ENCODE assay signal across 10 mouse cellular contexts in genomic region chr3:41239801-41240200, GRCm38 (mm10).
"Had no signal": no experiment of that assay in that cellular context is flagged by ENCODE, and none has a peak within 500 bp of the region (broad histone marks: within the 10 kb centered on the region; RNA-seq: fewer than 3 reads in every experiment).

No protein-coding gene starts in this region.

- H3K27me3 ChIP-seq: limb, embryonic 13.5 days; midbrain, embryonic 15.5 days; neural tube, embryonic 12.5 days; stomach, embryonic 15.5 days had no signal

- H3K4me3 ChIP-seq: limb, embryonic 13.5 days; midbrain, embryonic 15.5 days; neural tube, embryonic 12.5 days; stomach, embryonic 15.5 days had no signal

- H3K36me3 ChIP-seq: limb, embryonic 13.5 days; midbrain, embryonic 15.5 days; neural tube, embryonic 12.5 days; stomach, embryonic 15.5 days had no signal

- H3K9ac ChIP-seq: limb, embryonic 13.5 days; liver, embryonic 14.5 days; midbrain, embryonic 15.5 days; neural tube, embryonic 12.5 days; stomach, embryonic 15.5 days had no signal

- H3K4me1 ChIP-seq: neural tube, embryonic 12.5 days; stomach, embryonic 15.5 days had no signal

- H3K9me3 ChIP-seq: limb, embryonic 13.5 days; midbrain, embryonic 15.5 days; neural tube, embryonic 12.5 days; stomach, embryonic 15.5 days had no signal

- H3K4me2 ChIP-seq: limb, embryonic 13.5 days; midbrain, embryonic 15.5 days; neural tube, embryonic 12.5 days; stomach, embryonic 15.5 days had no signal

- DNase-seq: kidney, postnatal 14 days; left cerebral cortex, postnatal 4 days; lung, adult 18-20 months; lung, postnatal 36 days; right cerebral cortex, postnatal 14 days had no signal

- ATAC-seq: midbrain, embryonic 15.5 days had no signal

- H3K27ac ChIP-seq: limb, embryonic 13.5 days; liver, embryonic 14.5 days; midbrain, embryonic 15.5 days; neural tube, embryonic 12.5 days; stomach, embryonic 15.5 days had no signal
